Mouse (Mus musculus): Measurements from ENCODE around the gene Exoc3l4.

Exoc3l4 gene

GRCm38 (mm10) chr12:111412581-111413284 is 4.1 kb upstream of the Exoc3l4 start:
- DNase-seq = no peak

GRCm38 (mm10) chr12:111413300-111413699 is 3.5 kb upstream of the Exoc3l4 start:
- peak; percentile 86 for DNase-seq

- DNase-seq = no peak
These were observed 3.1 kb downstream of the Exoc3l4 start for GRCm38 (mm10) chr12:111419918-111420317.

GRCm38 (mm10) chr12:111420946-111421709 is 4.3 kb downstream of the Exoc3l4 start:
- no peak for DNase-seq

- DNase-seq = no peak
These were observed 6.0 kb downstream of the Exoc3l4 start for GRCm38 (mm10) chr12:111422852-111423251.

GRCm38 (mm10) chr12:111423570-111424129 is 6.8 kb downstream of the Exoc3l4 start:
- no peak for DNase-seq

- no peak for DNase-seq
These were observed 7.7 kb downstream of the Exoc3l4 start for GRCm38 (mm10) chr12:111424547-111424946.

GRCm38 (mm10) chr12:111425258-111425657 is 8.4 kb downstream of the Exoc3l4 start:
- DNase-seq = peak; percentile 70

GRCm38 (mm10) chr12:111425789-111426460 is 9.1 kb downstream of the Exoc3l4 start:
- peak; percentile 86 for DNase-seq

GRCm38 (mm10) chr12:111427438-111428113 is 10.8 kb downstream of the Exoc3l4 start:
- no peak for DNase-seq

GRCm38 (mm10) chr12:111428364-111428763 is 11.5 kb downstream of the Exoc3l4 start:
- DNase-seq = no peak

- no peak for DNase-seq
These were observed 12.4 kb downstream of the Exoc3l4 start for GRCm38 (mm10) chr12:111428961-111429911.

GRCm38 (mm10) chr12:111430049-111430867 is 13.4 kb downstream of the Exoc3l4 start:
- no peak for DNase-seq

GRCm38 (mm10) chr12:111430868-111431817 is 14.3 kb downstream of the Exoc3l4 start:
- DNase-seq = no peak

- no peak for DNase-seq
These were observed 15.3 kb downstream of the Exoc3l4 start for GRCm38 (mm10) chr12:111432097-111432496.

GRCm38 (mm10) chr12:111432751-111433331 is 16.0 kb downstream of the Exoc3l4 start:
- no peak for DNase-seq

GRCm38 (mm10) chr12:111434164-111434744 is 17.4 kb downstream of the Exoc3l4 start:
- DNase-seq = no peak

- no peak for DNase-seq
These were observed 18.0 kb downstream of the Exoc3l4 start for GRCm38 (mm10) chr12:111434745-111435327.

All from cerebellum, adult 9-11 months (tissue).